Mouse (Mus musculus): ENCODE data around the gene Dmd. TPM values are rescaled to one million over a fixed set of nuclear protein-coding genes. Genes with fewer than 3 reads are reported as not detected.

Gene Dmd
- polyA plus RNA-seq, 1 experiment from 2014 or later = 29.4 TPM

DNA sequence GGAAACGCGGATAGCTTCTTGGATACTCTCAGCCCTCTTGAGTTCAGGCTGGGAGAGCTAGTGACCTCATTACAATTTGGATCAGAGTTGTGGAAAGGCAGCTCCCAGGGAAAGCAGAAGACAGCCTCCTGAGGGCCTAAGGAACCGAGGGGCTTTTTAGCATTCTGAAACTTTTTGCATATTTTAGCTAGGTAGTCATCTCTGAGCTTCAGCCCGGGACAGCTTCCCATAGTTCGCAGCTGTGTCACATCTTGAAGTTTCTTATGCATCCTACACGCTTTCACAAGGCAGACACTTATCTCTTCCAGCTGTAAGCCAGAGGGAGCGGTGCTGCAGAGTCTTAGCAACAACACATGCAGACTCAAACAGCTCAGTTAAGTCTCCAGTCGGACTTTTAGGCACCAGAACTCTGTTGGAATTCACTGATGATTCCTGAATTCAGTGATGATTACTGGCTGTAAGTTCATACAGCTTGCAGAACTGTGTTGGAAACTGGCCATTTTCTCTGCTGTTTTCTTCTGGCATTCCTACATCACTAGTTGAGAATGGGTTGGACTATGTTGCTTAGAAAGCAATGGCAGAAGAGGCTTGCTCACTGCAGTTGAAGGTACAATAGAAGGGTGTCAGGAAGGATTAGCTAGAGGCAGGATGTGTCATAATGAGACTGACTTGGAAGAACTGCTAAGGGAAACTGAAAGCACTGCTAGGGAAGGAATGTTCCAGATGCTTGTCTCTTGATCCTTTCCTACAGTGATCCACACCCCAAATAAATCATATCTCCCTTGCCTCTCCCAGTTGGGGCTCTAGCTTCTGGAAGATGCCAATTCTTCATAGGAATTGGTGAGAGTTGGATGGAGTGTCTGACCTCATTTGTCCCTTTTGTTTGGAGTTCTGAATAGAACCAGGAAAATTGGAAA is 2135.8 kb downstream of the Dmd start:
- WGBS = 56% methylated on average over 8 of the region's 8 CpGs
- Histone ChIP-seq H3K9ac (no peak overlapping the region), H3K27me3 (replicated peaks) (no peaks in the 10 kb centered on the region; the same call in 1 of the 2 replicates), H3K4me1 (no peaks in the 10 kb centered on the region), H3K9me3 (no peaks in the 10 kb centered on the region), H3K4me2 (no peak overlapping the region), H3K4me3 (no peak overlapping the region), H3K27ac (no peak overlapping the region), H3K36me3 (replicated peaks) (no peaks in the 10 kb centered on the region)
- ATAC-seq (replicated peaks) = no peak

DNA sequence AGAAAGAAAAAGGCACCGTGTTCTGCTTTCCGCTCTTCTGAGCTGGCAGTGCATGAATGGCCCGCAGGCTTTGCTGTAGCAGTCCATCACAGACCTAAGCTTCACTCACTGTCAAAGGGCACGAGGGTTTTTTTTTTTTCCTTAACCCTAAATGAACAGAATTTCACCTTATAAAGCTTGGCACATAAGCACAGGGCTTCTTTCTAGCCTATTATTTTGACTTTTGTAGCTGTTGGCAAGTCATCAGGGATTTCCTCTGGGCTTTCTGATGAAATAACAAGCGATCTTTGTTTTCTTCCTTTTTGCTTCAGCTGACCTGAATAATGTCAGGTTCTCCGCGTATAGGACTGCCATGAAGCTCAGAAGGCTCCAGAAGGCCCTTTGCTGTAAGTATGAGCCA is 2140.8 kb downstream of the Dmd start:
- Histone ChIP-seq H3K4me2 (no peak overlapping the region), H3K36me3 (replicated peaks) (no peaks in the 10 kb centered on the region), H3K9me3 (no peaks in the 10 kb centered on the region), H3K4me3 (no peak overlapping the region), H3K27me3 (replicated peaks) (no peaks in the 10 kb centered on the region), H3K9ac (no peak overlapping the region), H3K27ac (no peak overlapping the region), H3K4me1 (0 out of 2 replicates have a peak, but pooled peaks cover 2% of the 10 kb centered on the region)
- no peak for ATAC-seq (replicated peaks)
- 38% methylated on average over 7 of the region's 7 CpGs for WGBS

DNA sequence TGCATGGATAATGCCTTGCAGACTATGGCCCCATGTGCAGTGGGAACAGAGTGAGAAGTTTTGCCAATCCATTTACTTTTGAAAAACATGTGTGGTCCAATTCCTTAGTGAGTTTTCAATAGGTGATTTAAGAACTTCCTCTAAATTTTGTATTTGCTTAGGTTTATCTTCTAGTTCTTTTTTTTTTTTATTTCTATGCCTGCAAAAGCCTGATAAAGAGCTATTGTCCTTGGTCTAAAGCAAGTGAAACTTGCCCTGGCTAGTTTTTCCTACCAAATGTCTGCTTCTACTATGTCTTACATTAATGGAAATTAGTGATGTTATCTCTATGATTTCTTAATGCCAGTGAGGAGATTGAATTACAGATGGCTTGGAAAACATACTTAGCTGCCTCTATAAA is 2144.7 kb downstream of the Dmd start:
- no peak overlapping the region for H3K4me3 ChIP-seq
- H3K9ac ChIP-seq = no peak overlapping the region
- H3K36me3 ChIP-seq (replicated peaks) = no peaks in the 10 kb centered on the region
- no peak overlapping the region for H3K4me2 ChIP-seq
- ATAC-seq (replicated peaks) = no peak
- no peaks in the 10 kb centered on the region for H3K9me3 ChIP-seq
- 0 out of 2 replicates have a peak, but pooled peaks cover 2% of the 10 kb centered on the region for H3K4me1 ChIP-seq
- H3K27ac ChIP-seq = no peak overlapping the region
- no peaks in the 10 kb centered on the region for H3K27me3 ChIP-seq (replicated peaks)

DNA sequence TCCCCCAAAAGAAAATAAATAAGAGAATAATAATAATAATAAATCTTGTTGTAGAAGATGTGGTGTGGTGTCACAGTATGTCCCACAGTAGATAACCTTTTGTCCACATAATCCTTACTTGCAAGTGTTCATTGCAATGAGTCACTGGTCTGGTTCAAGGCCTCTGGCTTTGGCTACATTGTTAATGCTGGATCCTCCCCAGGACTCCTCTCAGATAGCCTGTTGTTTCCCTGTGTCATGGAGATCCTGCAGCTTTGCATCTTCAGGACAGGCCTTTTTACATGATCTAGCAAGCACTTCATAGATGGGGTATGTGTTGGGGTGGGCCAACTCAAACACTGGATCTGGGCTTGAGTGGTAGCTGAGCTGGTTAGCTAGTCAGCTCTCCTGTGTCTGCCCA is 2150.0 kb downstream of the Dmd start:
- Histone ChIP-seq H3K4me1 (no peaks in the 10 kb centered on the region), H3K27me3 (replicated peaks) (no peaks in the 10 kb centered on the region), H3K9me3 (no peaks in the 10 kb centered on the region), H3K9ac (no peak overlapping the region), H3K27ac (no peak overlapping the region), H3K4me2 (no peak overlapping the region), H3K36me3 (replicated peaks) (no peaks in the 10 kb centered on the region), H3K4me3 (no peak overlapping the region)
- no peak for ATAC-seq (replicated peaks)

DNA sequence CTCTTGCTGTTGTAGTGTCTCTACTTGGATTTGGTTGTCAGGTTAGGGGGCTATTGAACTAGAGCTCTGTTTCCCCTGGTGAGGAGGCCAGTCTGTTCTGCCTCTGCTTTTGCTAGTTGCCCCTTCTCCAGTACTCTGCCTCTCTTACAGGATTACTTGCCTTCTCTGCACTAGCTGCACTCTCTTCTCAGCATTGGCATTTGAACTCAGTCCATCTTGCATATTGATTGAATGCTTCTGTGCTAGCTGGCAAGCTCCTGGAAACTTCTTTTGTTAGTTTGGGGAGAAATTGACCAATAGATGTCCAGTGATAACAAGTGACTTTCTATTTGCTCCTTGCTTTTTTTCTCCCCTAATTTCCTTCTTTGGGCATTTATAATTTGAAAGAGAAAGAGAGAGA is 2163.7 kb downstream of the Dmd start:
- no peaks in the 10 kb centered on the region for H3K36me3 ChIP-seq (replicated peaks)
- no peak for ATAC-seq (replicated peaks)
- no peak overlapping the region for H3K27ac ChIP-seq
- H3K9me3 ChIP-seq = no peaks in the 10 kb centered on the region
- H3K4me2 ChIP-seq = no peak overlapping the region
- no peaks in the 10 kb centered on the region for H3K4me1 ChIP-seq
- no peaks in the 10 kb centered on the region for H3K27me3 ChIP-seq (replicated peaks)
- H3K9ac ChIP-seq = no peak overlapping the region
- H3K4me3 ChIP-seq = no peak overlapping the region

DNA sequence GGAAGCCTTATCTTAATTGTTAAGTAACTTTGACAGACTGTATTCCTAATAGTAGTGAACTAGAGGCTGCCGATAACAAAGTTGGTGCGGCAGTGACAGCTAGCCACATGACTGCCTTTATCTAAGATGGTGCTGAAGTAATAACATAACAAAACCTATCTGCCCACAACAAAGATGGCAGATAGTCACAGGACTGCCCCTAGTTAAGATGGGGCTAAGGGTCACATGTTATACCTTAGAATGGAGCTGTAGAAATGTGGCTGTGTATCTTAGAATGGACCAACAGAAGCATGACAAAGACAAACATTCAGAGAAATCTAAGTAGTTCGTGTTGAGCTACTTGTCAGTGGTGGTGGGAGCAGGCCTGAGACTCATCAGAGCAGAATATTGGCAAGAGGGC is 2184.0 kb downstream of the Dmd start:
- Histone ChIP-seq H3K27ac (no peak overlapping the region), H3K9ac (no peak overlapping the region), H3K4me3 (no peak overlapping the region), H3K4me1 (no peaks in the 10 kb centered on the region), H3K4me2 (no peak overlapping the region), H3K27me3 (replicated peaks) (no peaks in the 10 kb centered on the region), H3K36me3 (replicated peaks) (no peaks in the 10 kb centered on the region), H3K9me3 (no peaks in the 10 kb centered on the region)
- no peak for ATAC-seq (replicated peaks)
- 78% methylated on average over 3 of the region's 3 CpGs for WGBS

DNA sequence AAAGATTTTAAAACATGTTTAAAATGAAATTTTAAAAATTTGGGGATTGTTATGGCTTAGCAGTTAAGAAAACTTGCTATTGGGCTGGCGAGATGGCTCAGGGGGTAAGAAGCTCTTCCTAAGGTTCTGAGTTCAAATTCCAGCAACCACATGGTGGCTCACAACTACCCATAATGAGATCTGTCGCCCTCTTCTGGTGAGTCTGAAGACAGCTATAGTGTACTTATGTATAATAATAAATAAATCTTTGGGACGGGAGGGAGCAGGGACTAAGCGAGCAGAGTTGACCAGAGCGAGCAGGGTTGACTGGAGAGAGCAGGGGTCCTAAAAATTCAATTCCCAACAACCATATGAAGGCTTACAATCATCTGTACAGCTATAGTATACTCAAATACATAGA is 2188.6 kb downstream of the Dmd start:
- no peak overlapping the region for H3K4me3 ChIP-seq
- no peak overlapping the region for H3K4me2 ChIP-seq
- ATAC-seq (replicated peaks) = no peak
- H3K27ac ChIP-seq = no peak overlapping the region
- 84% methylated on average over 5 of the region's 5 CpGs for WGBS
- H3K27me3 ChIP-seq (replicated peaks) = no peaks in the 10 kb centered on the region
- H3K36me3 ChIP-seq (replicated peaks) = no peaks in the 10 kb centered on the region
- H3K9me3 ChIP-seq = no peaks in the 10 kb centered on the region
- no peaks in the 10 kb centered on the region for H3K4me1 ChIP-seq
- no peak overlapping the region for H3K9ac ChIP-seq

DNA sequence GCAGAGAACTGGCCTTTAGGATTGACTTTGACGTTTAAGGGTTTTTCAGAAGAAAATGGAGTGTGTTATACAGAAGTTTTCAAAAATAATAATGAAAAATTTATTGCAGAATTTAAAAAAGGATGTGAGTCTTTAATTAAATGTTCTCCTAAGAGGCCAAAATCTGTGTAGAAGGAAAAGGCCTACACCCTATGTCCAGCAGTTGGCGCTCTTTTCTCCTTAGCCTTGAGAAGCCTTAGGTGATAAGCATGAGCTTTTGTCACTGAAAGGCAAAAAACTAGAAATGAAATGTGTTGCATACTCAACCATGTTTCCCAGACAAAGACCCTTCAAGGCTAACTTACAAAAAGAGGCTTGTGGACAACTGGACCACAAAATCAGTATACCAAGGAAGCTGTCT is 2222.6 kb downstream of the Dmd start:
- no peak for ATAC-seq (replicated peaks)
- no peaks in the 10 kb centered on the region for H3K9me3 ChIP-seq
- no peaks in the 10 kb centered on the region for H3K4me1 ChIP-seq
- H3K36me3 ChIP-seq (replicated peaks) = no peaks in the 10 kb centered on the region
- WGBS = 66% methylated on average over 2 of the region's 2 CpGs
- H3K4me3 ChIP-seq = no peak overlapping the region
- H3K27me3 ChIP-seq (replicated peaks) = no peaks in the 10 kb centered on the region
- H3K27ac ChIP-seq = no peak overlapping the region
- no peak overlapping the region for H3K9ac ChIP-seq
- H3K4me2 ChIP-seq = no peak overlapping the region

DNA sequence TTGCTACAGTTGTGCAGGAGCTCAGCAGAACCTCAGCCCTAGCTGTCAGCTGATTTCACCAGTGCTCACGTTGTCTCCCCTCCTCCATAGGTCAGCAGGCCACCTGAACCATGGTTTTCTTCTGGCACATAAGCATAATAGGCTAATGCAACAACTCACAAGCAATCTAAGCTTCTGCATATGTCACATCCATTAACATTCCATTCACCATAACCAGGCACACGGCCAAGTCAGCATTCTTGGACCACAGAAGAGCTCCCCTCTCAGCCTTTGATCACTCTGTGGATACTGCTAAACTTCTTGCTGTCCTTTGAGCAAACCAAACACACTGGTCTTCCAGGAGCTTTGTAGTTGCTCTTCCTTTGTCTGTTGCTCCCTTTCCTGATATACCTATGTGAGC is 2238.9 kb downstream of the Dmd start:
- ATAC-seq (replicated peaks) = no peak
- WGBS = 53% methylated on average over 2 of the region's 2 CpGs

DNA sequence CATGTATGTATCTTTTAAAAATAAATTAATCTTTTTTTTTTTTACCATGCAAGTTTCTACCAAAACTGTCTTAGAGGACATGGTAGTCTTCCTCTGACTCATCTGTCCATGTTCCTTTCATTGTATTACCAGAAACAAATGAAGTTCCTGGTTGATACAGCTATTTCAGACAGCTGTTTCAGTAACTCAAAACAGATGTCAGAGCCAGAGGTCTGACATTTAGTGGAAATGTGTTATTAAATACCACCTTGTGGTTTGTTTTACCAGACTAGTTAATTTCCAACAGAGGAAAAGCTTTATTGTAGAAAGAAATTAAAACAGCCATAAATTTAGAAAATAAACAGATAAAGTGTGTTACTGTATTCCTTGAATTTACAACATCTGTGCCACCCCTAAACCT is 2245.2 kb downstream of the Dmd start:
- no peaks in the 10 kb centered on the region for H3K36me3 ChIP-seq (replicated peaks)
- H3K9me3 ChIP-seq = no peaks in the 10 kb centered on the region
- no peak overlapping the region for H3K27ac ChIP-seq
- no peak for ATAC-seq (replicated peaks)
- no peaks in the 10 kb centered on the region for H3K4me1 ChIP-seq
- H3K4me3 ChIP-seq = no peak overlapping the region
- no peak overlapping the region for H3K4me2 ChIP-seq
- no peaks in the 10 kb centered on the region for H3K27me3 ChIP-seq (replicated peaks)
- no peak overlapping the region for H3K9ac ChIP-seq

More for the DNA sequence above, 2238.9 kb downstream of the Dmd start:
- Histone ChIP-seq H3K27ac (no peak overlapping the region), H3K36me3 (replicated peaks) (no peaks in the 10 kb centered on the region), H3K4me2 (no peak overlapping the region), H3K4me1 (no peaks in the 10 kb centered on the region), H3K27me3 (replicated peaks) (no peaks in the 10 kb centered on the region), H3K9ac (no peak overlapping the region), H3K9me3 (no peaks in the 10 kb centered on the region), H3K4me3 (no peak overlapping the region)

DNA sequence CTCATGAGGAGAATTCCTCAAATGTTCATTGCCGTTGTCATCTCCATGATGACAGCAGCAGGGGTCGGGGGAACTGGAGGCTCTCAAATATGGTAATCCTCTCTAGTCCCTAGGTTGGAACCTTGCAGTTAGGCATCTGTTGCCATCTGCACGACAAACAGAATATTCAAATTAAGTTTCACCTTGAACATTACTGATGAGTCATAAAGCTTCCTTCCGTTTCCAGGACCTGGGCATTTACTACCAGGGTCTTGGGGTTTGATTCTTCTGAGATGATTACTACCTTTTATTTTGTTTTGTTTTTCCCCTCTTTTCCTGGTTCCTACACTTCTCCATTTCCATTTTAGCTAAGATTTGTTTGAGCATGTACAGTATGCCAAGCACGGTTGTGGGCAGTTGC is 2249.0 kb downstream of the Dmd start:
- H3K27ac ChIP-seq = no peak overlapping the region
- 86% methylated on average over 5 of the region's 5 CpGs for WGBS
- no peaks in the 10 kb centered on the region for H3K27me3 ChIP-seq (replicated peaks)
- H3K9ac ChIP-seq = no peak overlapping the region
- ATAC-seq (replicated peaks) = no peak
- no peaks in the 10 kb centered on the region for H3K9me3 ChIP-seq
- no peaks in the 10 kb centered on the region for H3K36me3 ChIP-seq (replicated peaks)
- no peak overlapping the region for H3K4me2 ChIP-seq
- no peak overlapping the region for H3K4me3 ChIP-seq
- H3K4me1 ChIP-seq = no peaks in the 10 kb centered on the region

DNA sequence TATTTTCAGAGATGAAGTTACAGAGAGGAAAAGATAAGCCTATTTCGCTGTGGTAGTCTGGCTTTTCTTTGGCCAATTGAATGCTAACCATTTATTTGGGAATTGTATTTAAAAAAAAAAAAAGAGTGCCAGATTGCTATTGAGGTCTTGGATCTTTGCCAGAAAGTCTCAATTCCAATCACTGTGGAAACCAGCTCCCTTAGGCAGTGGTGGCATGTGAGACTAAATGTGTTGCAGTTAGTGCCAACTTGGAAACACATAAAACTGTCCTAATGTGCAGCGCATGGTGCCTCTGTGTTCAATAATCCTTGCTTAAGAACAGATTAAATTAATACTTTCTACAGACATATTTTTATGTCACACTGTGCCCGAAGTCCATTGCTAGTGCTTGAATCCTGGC is 2250.7 kb downstream of the Dmd start:
- H3K4me2 ChIP-seq = no peak overlapping the region
- no peaks in the 10 kb centered on the region for H3K4me1 ChIP-seq
- no peaks in the 10 kb centered on the region for H3K27me3 ChIP-seq (replicated peaks)
- H3K27ac ChIP-seq = no peak overlapping the region
- H3K36me3 ChIP-seq (replicated peaks) = no peaks in the 10 kb centered on the region
- ATAC-seq (replicated peaks) = no peak
- H3K9ac ChIP-seq = no peak overlapping the region
- no peaks in the 10 kb centered on the region for H3K9me3 ChIP-seq
- H3K4me3 ChIP-seq = no peak overlapping the region
- WGBS = 72% methylated on average over 3 of the region's 3 CpGs

DNA sequence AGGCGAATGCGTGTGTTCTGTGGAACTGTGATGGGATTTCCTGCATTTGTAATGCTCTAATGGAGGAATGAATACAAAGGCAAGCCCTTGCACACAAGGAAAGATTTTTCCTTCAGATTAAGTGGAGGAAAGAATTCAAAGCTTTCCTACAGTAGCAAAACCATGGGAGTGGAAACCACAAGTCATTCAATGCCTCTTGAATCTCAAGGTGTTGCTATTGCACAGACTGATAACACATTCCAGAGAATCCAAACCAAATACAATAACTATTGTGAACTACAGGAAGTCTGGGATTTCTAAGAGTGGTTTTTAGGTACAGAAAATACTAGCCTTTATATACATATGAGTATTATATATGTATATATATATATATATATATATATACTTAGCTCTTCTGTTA is 2258.3 kb downstream of the Dmd start:
- Histone ChIP-seq H3K27ac (no peak overlapping the region), H3K4me2 (no peak overlapping the region), H3K9me3 (no peaks in the 10 kb centered on the region), H3K4me3 (no peak overlapping the region), H3K4me1 (no peaks in the 10 kb centered on the region), H3K9ac (no peak overlapping the region), H3K36me3 (replicated peaks) (no peaks in the 10 kb centered on the region), H3K27me3 (replicated peaks) (no peaks in the 10 kb centered on the region)
- no peak for ATAC-seq (replicated peaks)
- 71% methylated on average over 2 of the region's 2 CpGs for WGBS
